Mouse (Mus musculus): Measurements from ENCODE around the gene Man2a2.

The Man2a2 gene

DNA sequence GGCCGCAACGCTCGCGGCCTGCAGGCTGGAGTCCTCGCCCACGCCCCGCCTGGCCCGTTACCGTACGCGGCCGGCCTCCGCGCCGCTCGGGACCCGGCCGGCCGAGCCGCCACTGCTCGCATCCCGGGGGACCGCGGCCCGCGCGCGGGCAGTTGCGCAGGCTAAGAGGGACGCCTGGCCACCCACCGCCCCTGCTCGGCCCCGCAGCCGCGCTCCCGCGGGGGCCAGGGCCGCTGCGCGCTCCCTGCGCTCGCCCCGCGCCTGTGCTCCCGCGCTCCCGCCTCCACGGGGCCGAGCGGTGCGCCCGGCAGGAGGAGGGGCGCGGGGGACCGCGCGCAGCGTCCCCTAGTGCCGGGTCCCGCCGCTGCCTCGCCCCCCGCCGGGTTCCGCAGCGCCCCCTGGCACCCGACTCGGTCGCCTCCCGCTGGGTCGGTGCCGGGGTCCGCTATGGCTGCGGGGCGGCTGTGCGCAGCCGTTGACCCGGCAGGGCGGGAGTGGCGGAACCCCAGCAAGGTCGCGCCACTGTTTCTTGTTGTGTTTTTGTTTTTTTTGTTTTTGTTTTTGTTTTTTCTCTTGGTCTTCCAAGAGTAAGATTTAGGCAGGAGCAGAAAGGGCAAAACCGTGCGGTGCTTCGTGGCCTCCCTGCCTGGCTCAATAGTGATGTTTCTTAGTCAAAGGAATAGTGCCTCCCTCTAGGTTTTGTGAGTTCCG, at the start of gene Man2a2:
Gene Man2a2, minus strand, starts transcription at position 335 of the 711 bp plus-strand sequence.
- DNase-seq (ENCODE audit: low spot score) = peak; percentile 78

- no peak for DNase-seq (ENCODE audit: low spot score)
Observed at GRCm38 (mm10) chr7:80420586-80420985, 49.4 kb upstream of the Man2a2 start.

- no peak for DNase-seq (ENCODE audit: low spot score)
Observed at GRCm38 (mm10) chr7:80419278-80419677, 48.1 kb upstream of the Man2a2 start.

DNA sequence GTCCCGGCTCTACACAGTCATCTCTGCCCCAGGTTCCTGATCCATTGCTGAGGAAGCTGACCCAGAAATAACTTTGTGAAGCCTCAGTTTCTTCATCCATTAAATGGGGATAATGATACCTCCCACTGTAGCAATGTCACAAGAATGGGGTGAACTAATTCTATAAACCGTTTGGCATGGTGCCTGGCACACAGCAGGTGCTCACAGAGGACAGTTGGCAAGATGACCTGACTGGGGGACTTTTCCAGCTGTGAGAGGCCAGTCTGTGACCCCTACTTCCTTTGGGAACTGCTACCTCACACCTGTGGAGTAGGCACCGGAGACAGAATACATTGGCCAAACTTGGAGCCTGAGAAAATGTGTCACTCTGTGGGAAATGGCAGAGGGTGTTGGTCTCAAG, 46.9 kb upstream of the Man2a2 start:
- DNase-seq (ENCODE audit: low spot score) = no peak

DNA sequence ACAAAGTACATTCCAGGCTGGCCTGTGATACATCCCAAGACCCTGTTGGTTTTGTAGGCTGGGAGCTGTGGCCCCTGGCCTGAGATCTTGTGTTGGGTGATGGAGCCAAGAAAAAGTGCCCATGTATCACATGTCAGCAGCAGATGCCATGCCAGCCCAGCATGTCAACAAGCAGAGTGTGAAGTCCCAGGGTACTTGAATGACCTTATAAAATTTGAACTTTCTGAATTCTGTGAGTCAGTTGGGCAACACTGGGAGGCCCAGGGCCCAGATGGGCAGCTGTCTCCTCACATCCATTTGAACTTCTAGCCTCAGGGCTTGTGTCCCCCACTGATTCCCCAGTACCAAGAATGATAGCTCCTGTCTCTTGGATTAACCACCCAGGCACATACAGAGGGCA, 46.4 kb upstream of the Man2a2 start:
- no peak for DNase-seq (ENCODE audit: low spot score)

DNA sequence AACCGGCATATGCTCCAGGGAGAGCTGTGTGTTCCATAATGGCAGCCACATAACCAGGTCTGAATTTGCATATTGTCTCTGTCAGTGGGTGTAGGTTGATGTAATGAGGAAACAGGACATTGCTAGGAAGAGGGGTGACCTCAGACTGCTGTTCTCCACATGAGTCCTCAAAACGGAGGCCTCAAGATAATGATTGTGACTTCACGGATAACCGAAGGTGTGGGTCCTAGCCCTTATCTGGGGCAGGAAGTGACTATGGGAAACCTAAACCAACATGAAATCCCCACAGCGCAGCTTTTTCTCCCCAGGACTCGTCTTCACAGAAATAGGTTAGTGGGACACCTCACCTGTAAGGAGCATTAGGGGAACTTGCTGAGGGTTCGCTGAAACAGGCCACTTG, 45.8 kb upstream of the Man2a2 start:
- DNase-seq (ENCODE audit: low spot score) = peak; percentile 25

- DNase-seq (ENCODE audit: low spot score) = no peak
Observed at GRCm38 (mm10) chr7:80414303-80414855, 43.2 kb upstream of the Man2a2 start.

GRCm38 (mm10) chr7:80413512-80414302, 42.5 kb upstream of the Man2a2 start:
- no peak for DNase-seq (ENCODE audit: low spot score)

- DNase-seq (ENCODE audit: low spot score) = no peak
Observed at GRCm38 (mm10) chr7:80412781-80413180, 41.6 kb upstream of the Man2a2 start.

- no peak for DNase-seq (ENCODE audit: low spot score)
Observed at GRCm38 (mm10) chr7:80412279-80412678, 41.1 kb upstream of the Man2a2 start.

GRCm38 (mm10) chr7:80410380-80410779, 39.2 kb upstream of the Man2a2 start:
- no peak for DNase-seq (ENCODE audit: low spot score)

- no peak for DNase-seq (ENCODE audit: low spot score)
Observed at GRCm38 (mm10) chr7:80407712-80408111, 36.5 kb upstream of the Man2a2 start.

DNA sequence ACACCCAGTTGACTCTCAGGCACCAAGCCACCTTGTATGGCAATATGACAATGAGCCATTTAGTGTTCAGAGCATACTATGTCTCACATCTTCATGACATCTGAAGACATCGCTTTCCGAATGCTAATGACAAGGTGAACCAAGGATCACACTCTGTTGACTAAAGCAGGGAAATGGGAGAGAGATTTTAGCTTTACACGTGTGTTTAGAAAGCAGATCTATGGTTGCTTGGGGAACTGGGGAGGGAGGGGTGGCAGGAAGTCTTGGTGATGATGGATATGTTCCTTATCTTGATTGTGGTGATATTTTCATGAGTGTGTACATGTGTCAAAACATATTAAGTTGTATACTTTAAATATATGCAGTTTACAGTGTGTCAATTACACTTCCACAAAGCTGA, 35.0 kb upstream of the Man2a2 start:
- no peak for DNase-seq (ENCODE audit: low spot score)

DNA sequence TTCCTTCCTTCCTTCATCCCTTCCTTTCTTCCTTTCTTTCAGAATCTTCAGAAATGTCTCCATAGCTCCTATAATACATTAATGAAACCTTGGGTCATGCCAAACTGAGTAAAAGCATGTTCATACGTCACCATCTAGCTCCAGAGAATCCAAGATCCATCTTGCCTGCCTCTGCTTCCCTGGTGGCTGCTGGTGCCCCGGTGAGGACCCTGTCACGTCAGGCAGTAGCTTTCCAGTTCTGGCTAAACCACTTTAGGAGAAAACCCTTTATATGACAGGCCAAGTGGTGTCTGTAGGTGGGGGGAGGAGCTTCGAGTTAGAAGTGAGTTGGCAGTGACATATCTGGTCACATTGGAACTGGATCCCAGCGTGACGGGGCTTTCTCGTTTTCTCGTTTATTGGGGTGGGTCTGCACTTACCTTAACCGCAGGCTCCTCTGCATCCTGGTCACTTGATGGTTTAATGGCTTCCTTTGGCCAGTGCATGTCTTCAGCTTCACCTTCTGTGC, 34.1 kb upstream of the Man2a2 start, which contains the start of gene Furin:
Gene Furin, minus strand, starts transcription at position 249 of the 508 bp plus-strand sequence.
- DNase-seq (ENCODE audit: low spot score) = no peak

DNA sequence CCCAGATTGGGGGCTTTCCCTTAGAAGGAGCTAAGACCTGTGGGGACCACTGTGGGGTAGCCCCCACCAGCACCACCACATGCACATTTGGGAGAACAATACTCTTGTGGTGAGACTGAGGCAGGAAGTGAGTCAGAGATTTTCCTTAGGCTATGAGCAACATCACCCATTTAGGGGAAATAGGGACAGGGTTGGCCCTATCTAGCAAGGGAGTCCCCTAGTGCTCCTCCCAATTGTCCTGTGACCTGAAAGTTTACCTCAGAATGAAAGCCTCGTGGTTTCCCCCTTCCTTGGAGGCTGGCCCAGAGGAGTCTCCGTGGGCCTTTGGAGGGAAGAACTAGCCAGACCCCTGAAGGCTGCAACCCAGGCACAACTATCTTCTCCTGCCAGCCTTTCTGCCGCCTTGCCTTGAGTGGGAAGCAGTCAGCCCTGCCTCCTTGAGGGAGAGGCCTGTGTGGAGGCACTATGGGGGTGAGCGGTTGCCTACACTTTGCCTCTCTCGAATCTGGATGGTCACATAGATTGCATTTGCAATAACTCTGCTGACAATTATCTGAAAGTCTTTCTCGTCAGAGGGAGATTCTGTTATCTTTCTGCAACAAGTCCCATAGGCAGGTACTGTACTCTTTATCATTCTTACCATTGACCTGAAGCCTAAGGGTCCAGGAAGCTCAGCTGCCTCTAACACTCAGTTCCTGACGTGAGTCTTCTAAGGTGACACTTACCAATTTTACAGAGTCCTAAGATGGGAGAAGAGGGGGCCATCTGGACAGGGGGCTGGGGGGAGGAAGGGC, 33.1 kb upstream of the Man2a2 start:
- DNase-seq (ENCODE audit: low spot score) = peak; percentile 61

DNA sequence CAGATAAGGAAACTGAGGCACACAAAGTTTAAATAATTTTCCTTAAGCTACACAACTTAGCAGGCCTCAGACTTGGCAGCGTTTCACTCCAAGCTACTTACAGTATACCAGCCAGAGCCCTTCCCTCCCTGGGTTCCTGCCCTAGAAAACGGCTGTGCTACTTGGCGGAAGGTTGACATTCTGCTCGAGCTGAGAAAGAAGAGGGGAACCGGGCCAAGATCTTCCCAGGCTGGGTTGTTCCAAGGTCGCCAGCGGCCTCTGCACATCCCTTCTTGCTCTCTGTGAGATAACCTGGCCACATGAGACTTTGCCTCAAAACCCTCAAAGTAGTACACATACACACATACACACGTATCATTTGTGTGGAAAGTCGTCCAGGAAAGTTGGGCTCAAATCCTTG, 32.4 kb upstream of the Man2a2 start:
- no peak for DNase-seq (ENCODE audit: low spot score)

GRCm38 (mm10) chr7:80402651-80403321, 31.6 kb upstream of the Man2a2 start:
- peak; percentile 47 for DNase-seq (ENCODE audit: low spot score)

- peak; percentile 40 for DNase-seq (ENCODE audit: low spot score)
Observed at GRCm38 (mm10) chr7:80401860-80402641, 30.9 kb upstream of the Man2a2 start.

DNA sequence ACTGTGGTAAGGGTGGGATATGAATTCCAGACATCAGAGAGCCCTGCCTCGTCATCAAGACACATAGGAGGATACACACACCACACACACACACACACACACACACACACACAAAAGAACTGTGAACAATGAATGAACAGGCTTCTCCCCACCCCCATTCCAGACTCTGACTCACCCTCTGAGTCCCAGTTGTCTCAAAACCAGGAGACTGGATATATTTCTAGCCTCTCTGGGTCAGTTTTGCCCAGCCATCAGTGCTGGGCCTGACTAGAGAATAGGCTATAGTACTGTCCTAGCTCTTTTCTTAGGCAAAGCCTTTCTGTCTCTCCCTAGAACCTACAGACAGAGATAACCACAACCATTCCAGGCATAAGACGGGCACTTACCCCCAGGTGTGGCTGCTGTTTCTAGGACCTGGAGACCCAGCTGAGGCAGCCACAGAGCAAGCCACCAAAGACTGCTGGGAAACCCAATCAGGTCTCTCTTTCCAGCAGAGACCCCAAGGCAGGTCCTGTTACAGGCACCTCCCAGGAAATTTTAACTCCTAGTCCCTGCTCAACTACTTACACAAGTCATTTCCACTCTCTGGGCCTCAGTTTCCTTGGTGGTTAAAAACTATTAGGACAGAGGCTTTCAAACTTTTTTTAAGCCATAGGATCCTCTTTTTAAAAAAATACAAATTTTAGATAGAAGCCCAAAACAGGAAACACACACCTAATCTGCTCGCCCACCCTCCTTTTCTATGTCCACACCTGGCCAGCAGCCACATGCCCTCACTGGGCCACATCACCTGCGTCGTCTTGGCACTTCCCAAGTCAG, 30.1 kb upstream of the Man2a2 start:
- no peak for DNase-seq (ENCODE audit: low spot score)

- no peak for DNase-seq (ENCODE audit: low spot score)
Observed at GRCm38 (mm10) chr7:80400571-80400970, 29.4 kb upstream of the Man2a2 start.

Data from T-cell, adult 2 months (primary cell).